Mouse (Mus musculus) CH12.LX (cell line): Measurements from ENCODE around the gene C2cd2l.

Source experiments
- CHD1 ChIP-seq: IDR thresholded peaks from 2 replicates; pipeline ENCODE4 v1.6.1; 2012; ENCODE audit warnings: low read depth, low read length, improper control_type of control experiment, inconsistent platforms
- CTCF ChIP-seq, 2 experiments: IDR thresholded peaks in 1 of 2; conservative IDR thresholded peaks in 1 of 2; 2 replicates each; pipeline ENCODE4 v1.5.1; 2011 to 2012; ENCODE audit warnings: low read depth in 2 of 2, low read length in 2 of 2, improper control_type of control experiment in 1 of 2, inconsistent platforms in 1 of 2, mild to moderate bottlenecking in 1 of 2, moderate library complexity in 1 of 2
- ELF1 ChIP-seq: IDR thresholded peaks from 2 replicates; pipeline ENCODE4 v1.6.1; 2014; ENCODE audit warnings: low read depth, mild to moderate bottlenecking, inconsistent platforms, low read length, improper control_type of control experiment
- JUND ChIP-seq: conservative IDR thresholded peaks from 2 replicates; pipeline ENCODE4 v1.6.1; 2011; ENCODE audit warnings: low read depth, low read length, improper control_type of control experiment
- MEF2A ChIP-seq: IDR thresholded peaks from 2 replicates; pipeline ENCODE4 v1.6.1; 2014; ENCODE audit warnings: low read depth, mild to moderate bottlenecking, inconsistent platforms, low read length, improper control_type of control experiment, borderline replicate concordance
- MXI1 ChIP-seq: IDR thresholded peaks from 2 replicates; pipeline ENCODE4 v1.6.1; 2011; ENCODE audit warnings: mild to moderate bottlenecking, low read depth, low read length, improper control_type of control experiment
- POLR2AphosphoS2 ChIP-seq: IDR thresholded peaks from 2 replicates; pipeline ENCODE4 v1.6.1; 2011; ENCODE audit warnings: low read depth, low read length, improper control_type of control experiment
- RCOR1 ChIP-seq: conservative IDR thresholded peaks from 2 replicates; pipeline ENCODE4 v1.6.1; 2012; ENCODE audit warnings: low read depth, mild to moderate bottlenecking, inconsistent platforms, low read length, improper control_type of control experiment
- TCF12 ChIP-seq: IDR thresholded peaks from 2 replicates; pipeline ENCODE4 v1.6.1; 2014; ENCODE audit warnings: low read depth, mild to moderate bottlenecking, inconsistent platforms, low read length, improper control_type of control experiment
- ZC3H11A ChIP-seq: IDR thresholded peaks from 2 replicates; pipeline ENCODE4 v1.6.1; 2012; ENCODE audit warnings: low read depth, mild to moderate bottlenecking, inconsistent platforms, low read length, improper control_type of control experiment

DNA sequence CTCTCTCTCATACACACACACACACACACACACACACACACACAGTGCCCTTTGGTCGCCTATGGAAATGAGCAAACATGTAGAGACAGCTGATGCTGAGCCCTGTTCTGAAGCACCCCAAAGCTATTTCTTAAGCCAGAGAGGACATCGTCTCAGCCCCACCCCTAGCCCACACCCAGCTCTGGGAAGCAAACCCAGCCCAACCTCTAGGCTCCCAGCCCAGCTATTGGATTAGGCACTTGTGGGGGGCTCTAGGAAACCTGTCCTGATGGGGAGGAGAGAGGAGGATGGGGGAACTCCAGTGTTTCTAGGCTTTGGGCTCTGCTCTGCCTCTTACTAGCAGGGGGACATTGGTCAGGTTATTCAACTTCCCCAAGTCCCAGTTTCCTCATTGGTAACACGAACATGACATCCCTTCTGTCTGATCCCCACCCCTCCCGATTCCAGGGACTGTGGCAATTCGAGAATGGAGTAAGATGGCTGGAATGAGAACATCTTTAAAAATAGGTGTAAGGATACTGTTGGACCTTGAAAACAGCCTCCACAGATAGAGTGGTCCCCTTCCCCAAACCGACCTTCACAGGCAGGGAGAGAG lies 33.7 kb downstream of the C2cd2l start:
- no peak for TF ChIP-seq MXI1
- TF ChIP-seq MEF2A, result no peak
- TF ChIP-seq CHD1, result no peak
- TF ChIP-seq CTCF (conservative IDR thresholded peaks at IDR 0.05 in 1 of 2, IDR thresholded peaks at IDR 0.05 in 1 of 2; ENCODE audit: low read depth in 2 of 2, low read length in 2 of 2), result no peak
- TF ChIP-seq JUND, result no peak
- no peak for TF ChIP-seq ZC3H11A
- TF ChIP-seq RCOR1, result no peak
- no peak for TF ChIP-seq ELF1
- TF ChIP-seq POLR2AphosphoS2, result no peak
- TF ChIP-seq TCF12, result no peak
